ENCODE assay signal across 25 mouse cellular contexts in genomic region chr4:12492468-12492867, GRCm38 (mm10).
"Had no signal": no experiment of that assay in that cellular context is flagged by ENCODE, and none has a peak within 500 bp of the region (broad histone marks: within the 10 kb centered on the region; RNA-seq: fewer than 3 reads in every experiment).

No protein-coding gene starts in this region.

- H3K4me3 ChIP-seq: gastrocnemius, adult 2 months; heart, embryonic 10.5 days; heart, embryonic 12.5 days; hindbrain, embryonic 10.5 days; hindbrain, embryonic 12.5 days; intestine, embryonic 15.5 days; limb, embryonic 13.5 days; limb, embryonic 15.5 days; liver, embryonic 12.5 days had no signal

- H3K9ac ChIP-seq: heart, embryonic 12.5 days; hindbrain, embryonic 12.5 days; hindbrain, embryonic 14.5 days; intestine, embryonic 15.5 days; limb, embryonic 13.5 days; limb, embryonic 15.5 days; liver, embryonic 12.5 days had no signal

- H3K9me3 ChIP-seq: heart, embryonic 10.5 days; heart, embryonic 12.5 days; hindbrain, embryonic 10.5 days; hindbrain, embryonic 12.5 days; intestine, embryonic 15.5 days; limb, embryonic 13.5 days; limb, embryonic 15.5 days; liver, embryonic 12.5 days had no signal

- DNase-seq: gastrocnemius, adult 2 months; gastrocnemius, postnatal 10 days; gastrocnemius, postnatal 25 days; heart, adult 18-20 months; heart, postnatal 10 days; heart, postnatal 4 days; kidney, adult 18-20 months; kidney, adult 8-10 months; kidney, postnatal 14 days; kidney, postnatal 36 days; layer of hippocampus, adult 9-11 months; layer of hippocampus, postnatal 36 days; left cerebral cortex, postnatal 4 days had no signal

- H3K36me3 ChIP-seq: heart, embryonic 10.5 days; heart, embryonic 12.5 days; hindbrain, embryonic 10.5 days; hindbrain, embryonic 12.5 days; intestine, embryonic 15.5 days; limb, embryonic 13.5 days; limb, embryonic 15.5 days; liver, embryonic 12.5 days had no signal

- H3K27ac ChIP-seq: gastrocnemius, adult 2 months; heart, embryonic 10.5 days; hindbrain, embryonic 10.5 days; hindbrain, embryonic 12.5 days; hindbrain, embryonic 14.5 days; intestine, embryonic 15.5 days; limb, embryonic 13.5 days; limb, embryonic 15.5 days; liver, embryonic 12.5 days had no signal

- H3K27me3 ChIP-seq: heart, embryonic 12.5 days; hindbrain, embryonic 12.5 days; intestine, embryonic 15.5 days; limb, embryonic 13.5 days; limb, embryonic 15.5 days; liver, embryonic 12.5 days had no signal

- H3K4me1 ChIP-seq: heart, embryonic 10.5 days; heart, embryonic 12.5 days; hindbrain, embryonic 10.5 days; hindbrain, embryonic 12.5 days; intestine, embryonic 15.5 days; limb, embryonic 13.5 days; limb, embryonic 15.5 days; liver, embryonic 12.5 days had no signal

- H3K4me2 ChIP-seq: heart, embryonic 12.5 days; hindbrain, embryonic 12.5 days; hindbrain, embryonic 14.5 days; intestine, embryonic 15.5 days; limb, embryonic 13.5 days; limb, embryonic 15.5 days; liver, embryonic 12.5 days had no signal

- ATAC-seq: hindbrain, embryonic 16.5 days; inflammation-experienced regulatory T-cells, adult 6 months; intestine, embryonic 15.5 days; intestine, postnatal 0 days; liver, embryonic 12.5 days had no signal
